Mouse (Mus musculus): ENCODE measurements around the gene Gdf2. TPM values are rescaled to one million over a fixed set of nuclear protein-coding genes. Genes with fewer than 3 reads are reported as not detected.

The Gdf2 gene
- total RNA-seq (2021) = under 1 TPM; 0.17 to 0.32 TPM

GRCm38 (mm10) chr14:33940739-33941138 is at the start of gene Gdf2:
Gene Gdf2 (plus strand): TSS chr14:33941039.
- no peak for DNase-seq

- DNase-seq = no peak
Measured at GRCm38 (mm10) chr14:33891507-33891906, 49.3 kb upstream of the Gdf2 start.

GRCm38 (mm10) chr14:33895777-33896176 is 45.1 kb upstream of the Gdf2 start:
- no peak for DNase-seq

GRCm38 (mm10) chr14:33896628-33897300 is 44.1 kb upstream of the Gdf2 start:
- DNase-seq = peak; percentile 40

- DNase-seq = no peak
Measured at GRCm38 (mm10) chr14:33902783-33903182, 38.1 kb upstream of the Gdf2 start.

GRCm38 (mm10) chr14:33903199-33903598 is 37.6 kb upstream of the Gdf2 start:
- no peak for DNase-seq

- no peak for DNase-seq
Measured at GRCm38 (mm10) chr14:33904851-33905250, 36.0 kb upstream of the Gdf2 start.

GRCm38 (mm10) chr14:33913727-33914126 is 27.1 kb upstream of the Gdf2 start:
- DNase-seq = peak; percentile 79

- no peak for DNase-seq
Measured at GRCm38 (mm10) chr14:33914206-33914605, 26.6 kb upstream of the Gdf2 start.

- DNase-seq = no peak
Measured at GRCm38 (mm10) chr14:33920727-33921559, 19.9 kb upstream of the Gdf2 start.

GRCm38 (mm10) chr14:33922771-33923167 is 18.1 kb upstream of the Gdf2 start:
- no peak for DNase-seq

- DNase-seq = peak; percentile 49
Measured at GRCm38 (mm10) chr14:33923168-33924070, 17.4 kb upstream of the Gdf2 start, which contains the start of gene Gdf10. Gene Gdf10 (plus strand): TSS chr14:33923587.

GRCm38 (mm10) chr14:33931853-33932252 is 9.0 kb upstream of the Gdf2 start:
- DNase-seq = no peak

GRCm38 (mm10) chr14:33932935-33933703 is 7.7 kb upstream of the Gdf2 start:
- peak; percentile 81 for DNase-seq

GRCm38 (mm10) chr14:33933778-33934317 is 7.0 kb upstream of the Gdf2 start:
- DNase-seq = peak; percentile 72

- DNase-seq = peak; percentile 84
Measured at GRCm38 (mm10) chr14:33939117-33939516, 1.7 kb upstream of the Gdf2 start.

GRCm38 (mm10) chr14:33942222-33942621 is 1.4 kb downstream of the Gdf2 start:
- DNase-seq = no peak

GRCm38 (mm10) chr14:33946125-33946524 is 5.3 kb downstream of the Gdf2 start:
- DNase-seq = no peak

GRCm38 (mm10) chr14:33952233-33952981 is 11.6 kb downstream of the Gdf2 start:
- DNase-seq = no peak

GRCm38 (mm10) chr14:33953761-33954160 is 12.9 kb downstream of the Gdf2 start, which contains the start of gene Rbp3:
Gene Rbp3 (plus strand): TSS chr14:33954003.
- no peak for DNase-seq

- no peak for DNase-seq
Measured at GRCm38 (mm10) chr14:33956055-33956454, 15.2 kb downstream of the Gdf2 start.
